Mouse (Mus musculus) subcutaneous adipose tissue, adult 2 months (tissue): ENCODE results near the gene Nup107. TPM values are rescaled to one million over a fixed set of nuclear protein-coding genes. Genes with fewer than 3 reads are reported as not detected.

ENCODE experiments used
- polyA plus RNA-seq: library from polyadenylated mRNA; depleted of rRNA; stranded (reverse); fragments of >200 nt; gene quantifications from 2 replicates; pipeline ENCODE4 v1.2.3, GENCODE M21; 2012; ENCODE audit warnings: low replicate concordance; rRNA removed

The Nup107 gene
- 4.8 and 12.0 TPM in 2 replicates for polyA plus RNA-seq

DNA sequence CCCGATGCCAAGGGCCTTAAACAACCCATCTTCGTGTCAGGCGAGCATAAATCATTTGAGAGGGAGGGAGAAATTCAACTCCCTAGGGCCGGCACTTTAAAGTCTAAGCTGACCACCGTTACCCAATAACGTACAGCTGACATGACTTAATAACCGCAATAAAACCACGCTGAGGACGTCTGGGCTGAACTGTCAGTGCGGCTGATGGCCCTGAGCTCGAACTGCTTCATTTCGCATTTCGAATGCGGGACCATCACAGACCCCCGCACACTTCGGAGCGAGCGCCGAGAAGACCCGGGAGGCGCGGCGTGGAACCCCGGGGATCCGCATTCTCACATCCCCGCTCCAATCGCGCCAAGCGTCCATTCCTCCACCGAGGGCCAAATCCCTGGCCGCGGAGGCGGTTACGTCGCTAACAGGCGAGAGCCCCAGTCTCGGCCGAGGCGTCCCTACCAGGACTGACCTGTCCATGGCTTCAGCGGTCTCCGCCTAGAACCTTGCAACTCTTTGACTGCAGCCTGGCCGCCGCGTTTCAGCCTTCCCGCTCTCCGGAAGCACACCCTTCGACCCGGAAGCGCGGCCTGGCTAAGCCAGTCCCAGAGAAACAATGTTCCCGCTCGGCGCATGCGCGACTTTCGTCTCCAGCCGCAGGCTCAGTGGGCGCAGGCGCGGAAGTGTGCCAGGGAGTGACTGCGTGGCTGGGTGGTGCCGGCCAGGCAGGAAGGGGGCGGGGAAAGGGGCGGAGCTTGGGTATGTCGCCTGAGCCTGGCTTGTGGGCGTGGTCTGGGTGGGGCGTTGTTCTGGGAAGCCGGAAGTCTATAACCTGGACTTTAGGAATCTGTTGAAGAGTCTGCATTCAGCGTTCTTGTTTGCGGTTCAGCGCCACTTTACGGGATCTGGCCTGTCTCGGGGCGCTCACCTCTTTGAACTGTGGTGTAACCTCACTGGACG is at the start of gene Nup107:
Nup107 (minus strand) TSS at position 565 of the 951 bp plus-strand sequence.

GRCm38 (mm10) chr10:117746297-117746883 is 46.1 kb downstream of the Nup107 start, which contains the start of gene Slc35e3:
Gene Slc35e3 (minus strand): TSS chr10:117746365.

GRCm38 (mm10) chr10:117710604-117711141 is 81.8 kb downstream of the Nup107 start, which contains the start of gene Mdm2:
Gene Mdm2 (minus strand): TSS chr10:117710758.

Other genes with a start within 250 kb of the Nup107 start
- gene Cpm, start 163.2 kb downstream of the Nup107 start, polyA plus RNA-seq = 1.5 and 16.9 TPM in 2 replicates
- 20.2 and 41.0 TPM in 2 replicates for gene Mdm2, start 81.9 kb downstream of the Nup107 start, polyA plus RNA-seq
- 11.6 and 16.3 TPM in 2 replicates for gene Slc35e3, start 46.3 kb downstream of the Nup107 start, polyA plus RNA-seq
- gene Rap1b, start 53.3 kb upstream of the Nup107 start, polyA plus RNA-seq = 39.1 and 43.4 TPM in 2 replicates